Mouse (Mus musculus): ENCODE measurements around the gene Stk25. TPM values are rescaled to one million over a fixed set of nuclear protein-coding genes. Genes with fewer than 3 reads are reported as not detected.
"Not testable (repeated sequence)": the region's sequence is repeated elsewhere in the genome, so short reads cannot be mapped to it uniquely, and the experiment has no call there.

Stk25 gene
- polyA plus RNA-seq (2015; fragmentation: Nextera tagmentation; extraction: Ambion mirVana) = 176 and 200 TPM in 2 replicates

GRCm38 (mm10) chr1:93658559-93658958 is at the start of gene Stk25:
Gene Stk25, minus strand, starts transcription at chr1:93658659.
- H3K27me3 ChIP-seq; H3K4me2 ChIP-seq; H3K4me3 ChIP-seq; H3K4me1 ChIP-seq; H3K9me3 ChIP-seq; H3K9ac ChIP-seq; H3K27ac ChIP-seq; H3K36me3 ChIP-seq; ATAC-seq (ENCODE audit: insufficient number of reproducible peaks, low FRiP score, low TSS enrichment, low read depth): not testable (repeated sequence)

- no peaks in the 10 kb centered on the region for H3K27me3 ChIP-seq
- no peak overlapping the region for H3K9ac ChIP-seq
- H3K4me1 ChIP-seq = no peaks in the 10 kb centered on the region
- H3K4me2 ChIP-seq = no peak overlapping the region
- no peak overlapping the region for H3K4me3 ChIP-seq
- H3K36me3 ChIP-seq = peaks cover 33% of the 10 kb centered on the region
- WGBS = 71% methylated on average over 3 of the region's 3 CpGs
- peak; percentile 40; the same call in 1 of the 2 replicates for ATAC-seq (ENCODE audit: insufficient number of reproducible peaks, low FRiP score, low TSS enrichment, low read depth)
- H3K27ac ChIP-seq = no peak overlapping the region
- H3K9me3 ChIP-seq = no peaks in the 10 kb centered on the region
Observed at GRCm38 (mm10) chr1:93705389-93705788, 46.9 kb upstream of the Stk25 start.

- H3K36me3 ChIP-seq = peaks cover 33% of the 10 kb centered on the region
- no peak overlapping the region for H3K4me3 ChIP-seq
- no peak overlapping the region for H3K9ac ChIP-seq
- H3K9me3 ChIP-seq = no peaks in the 10 kb centered on the region
- ATAC-seq (ENCODE audit: insufficient number of reproducible peaks, low FRiP score, low TSS enrichment, low read depth) = no peak
- H3K27ac ChIP-seq = no peak overlapping the region
- no peak overlapping the region for H3K4me2 ChIP-seq
- 89% methylated on average over 9 of the region's 9 CpGs for WGBS
- no peaks in the 10 kb centered on the region for H3K4me1 ChIP-seq
- no peaks in the 10 kb centered on the region for H3K27me3 ChIP-seq
Observed at GRCm38 (mm10) chr1:93704341-93704740, 45.9 kb upstream of the Stk25 start.

- no peaks in the 10 kb centered on the region for H3K27me3 ChIP-seq
- peaks cover 31% of the 10 kb centered on the region for H3K36me3 ChIP-seq
- no peak overlapping the region for H3K9ac ChIP-seq
- H3K4me1 ChIP-seq = no peaks in the 10 kb centered on the region
- H3K4me2 ChIP-seq = no peak overlapping the region
- H3K4me3 ChIP-seq = no peak overlapping the region
- WGBS = 87% methylated on average over 10 of the region's 10 CpGs
- ATAC-seq (ENCODE audit: insufficient number of reproducible peaks, low FRiP score, low TSS enrichment, low read depth) = no peak
- no peak overlapping the region for H3K27ac ChIP-seq
- H3K9me3 ChIP-seq = no peaks in the 10 kb centered on the region
Observed at GRCm38 (mm10) chr1:93703472-93704048, 45.1 kb upstream of the Stk25 start.

- Histone ChIP-seq H3K9ac (no peak overlapping the region), H3K9me3 (no peaks in the 10 kb centered on the region), H3K4me1 (no peaks in the 10 kb centered on the region), H3K4me3 (no peak overlapping the region), H3K4me2 (no peak overlapping the region), H3K27ac (no peak overlapping the region), H3K36me3 (peaks cover 25% of the 10 kb centered on the region), H3K27me3 (no peaks in the 10 kb centered on the region)
- ATAC-seq (ENCODE audit: insufficient number of reproducible peaks, low FRiP score, low TSS enrichment, low read depth) = no peak
- 89% methylated on average over 1 of the region's 1 CpGs for WGBS
Observed at GRCm38 (mm10) chr1:93702106-93702505, 43.6 kb upstream of the Stk25 start.

GRCm38 (mm10) chr1:93699159-93699558 is 40.7 kb upstream of the Stk25 start:
- no peak for ATAC-seq (ENCODE audit: insufficient number of reproducible peaks, low FRiP score, low TSS enrichment, low read depth)
- Histone ChIP-seq H3K4me1 (no peaks in the 10 kb centered on the region), H3K4me3 (no peak overlapping the region), H3K27ac (no peak overlapping the region), H3K27me3 (no peaks in the 10 kb centered on the region), H3K9ac (no peak overlapping the region), H3K36me3 (peaks cover 15% of the 10 kb centered on the region), H3K9me3 (no peaks in the 10 kb centered on the region), H3K4me2 (no peak overlapping the region)
- WGBS = 62% methylated on average over 4 of the region's 4 CpGs

GRCm38 (mm10) chr1:93697317-93697716 is 38.9 kb upstream of the Stk25 start:
- Histone ChIP-seq H3K9me3 (no peaks in the 10 kb centered on the region), H3K36me3 (peaks cover 5% of the 10 kb centered on the region; the same call in 1 of the 2 replicates), H3K9ac (no peak overlapping the region), H3K4me2 (no peak overlapping the region), H3K27me3 (no peaks in the 10 kb centered on the region), H3K27ac (peak overlapping the region; percentile 38; the same call in 1 of the 2 replicates), H3K4me3 (no peak overlapping the region), H3K4me1 (no peaks in the 10 kb centered on the region)
- WGBS = 44% methylated on average over 3 of the region's 3 CpGs
- ATAC-seq (ENCODE audit: insufficient number of reproducible peaks, low FRiP score, low TSS enrichment, low read depth) = no peak

GRCm38 (mm10) chr1:93694966-93695365 is 36.5 kb upstream of the Stk25 start:
- H3K27me3 ChIP-seq = no peaks in the 10 kb centered on the region
- H3K36me3 ChIP-seq = peaks cover 5% of the 10 kb centered on the region
- no peak overlapping the region for H3K9ac ChIP-seq
- H3K27ac ChIP-seq = no peak overlapping the region
- no peak overlapping the region for H3K4me3 ChIP-seq
- WGBS = 88% methylated on average over 6 of the region's 6 CpGs
- no peaks in the 10 kb centered on the region for H3K4me1 ChIP-seq
- H3K4me2 ChIP-seq = no peak overlapping the region
- ATAC-seq (ENCODE audit: insufficient number of reproducible peaks, low FRiP score, low TSS enrichment, low read depth) = no peak
- H3K9me3 ChIP-seq = no peaks in the 10 kb centered on the region

- Histone ChIP-seq H3K9ac (no peak overlapping the region), H3K9me3 (no peaks in the 10 kb centered on the region), H3K4me1 (no peaks in the 10 kb centered on the region), H3K4me3 (no peak overlapping the region), H3K4me2 (no peak overlapping the region), H3K27ac (no peak overlapping the region), H3K27me3 (no peaks in the 10 kb centered on the region), H3K36me3 (peaks cover 5% of the 10 kb centered on the region)
- WGBS = 89% methylated on average over 10 of the region's 10 CpGs
- ATAC-seq (ENCODE audit: insufficient number of reproducible peaks, low FRiP score, low TSS enrichment, low read depth) = no peak
Observed at GRCm38 (mm10) chr1:93693943-93694342, 35.5 kb upstream of the Stk25 start.

- 77% methylated on average over 3 of the region's 3 CpGs for WGBS
Observed at GRCm38 (mm10) chr1:93693502-93693901, 35.0 kb upstream of the Stk25 start.

GRCm38 (mm10) chr1:93692773-93693172 is 34.3 kb upstream of the Stk25 start:
- H3K9ac ChIP-seq = no peak overlapping the region
- H3K9me3 ChIP-seq = no peaks in the 10 kb centered on the region
- no peak overlapping the region for H3K4me3 ChIP-seq
- H3K4me1 ChIP-seq = no peaks in the 10 kb centered on the region
- H3K27ac ChIP-seq = no peak overlapping the region
- H3K4me2 ChIP-seq = no peak overlapping the region
- 91% methylated on average over 9 of the region's 9 CpGs for WGBS
- no peaks in the 10 kb centered on the region for H3K27me3 ChIP-seq
- ATAC-seq (ENCODE audit: insufficient number of reproducible peaks, low FRiP score, low TSS enrichment, low read depth) = no peak
- H3K36me3 ChIP-seq = peaks cover 5% of the 10 kb centered on the region

More at GRCm38 (mm10) chr1:93693502-93693901, 35.0 kb upstream of the Stk25 start:
- Histone ChIP-seq H3K9me3 (no peaks in the 10 kb centered on the region), H3K9ac (no peak overlapping the region), H3K4me3 (no peak overlapping the region), H3K27ac (no peak overlapping the region), H3K27me3 (no peaks in the 10 kb centered on the region), H3K4me1 (no peaks in the 10 kb centered on the region), H3K36me3 (peaks cover 5% of the 10 kb centered on the region), H3K4me2 (no peak overlapping the region)
- no peak for ATAC-seq (ENCODE audit: insufficient number of reproducible peaks, low FRiP score, low TSS enrichment, low read depth)

GRCm38 (mm10) chr1:93691786-93692357 is 33.4 kb upstream of the Stk25 start:
- WGBS = 71% methylated on average over 10 of the region's 10 CpGs
- Histone ChIP-seq H3K4me2 (no peak overlapping the region), H3K27ac (no peak overlapping the region), H3K4me1 (no peaks in the 10 kb centered on the region), H3K4me3 (no peak overlapping the region), H3K36me3 (peaks cover 5% of the 10 kb centered on the region), H3K9ac (no peak overlapping the region), H3K27me3 (no peaks in the 10 kb centered on the region), H3K9me3 (no peaks in the 10 kb centered on the region)
- ATAC-seq (ENCODE audit: insufficient number of reproducible peaks, low FRiP score, low TSS enrichment, low read depth) = no peak
